Mouse (Mus musculus): ENCODE data around the gene Sgce.

DNA sequence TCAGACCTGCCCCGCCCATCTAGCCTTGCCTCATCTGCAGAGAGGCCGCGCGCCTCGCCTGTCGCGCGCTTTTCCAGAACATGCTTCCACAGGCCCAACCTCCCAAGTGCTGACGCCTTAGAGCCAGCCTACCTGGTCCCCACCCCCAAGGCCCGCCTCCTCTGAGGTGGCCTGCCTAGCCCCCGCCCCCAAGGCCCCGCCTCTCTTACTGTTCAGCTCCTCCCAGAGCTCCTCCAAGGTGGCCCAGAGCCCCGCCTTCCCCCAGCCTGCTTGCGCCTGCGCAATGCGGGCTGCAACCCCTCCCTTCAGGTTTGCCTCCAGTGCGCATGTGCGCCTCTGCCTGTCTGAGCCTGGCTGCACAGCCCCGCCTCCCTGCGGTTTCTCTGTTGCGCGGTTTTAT, 2.1 kb upstream of the Sgce start:
- no peak for TF ChIP-seq USF1 (IDR thresholded peaks at IDR 0.05; ENCODE audit: low read depth)
- TF ChIP-seq POLR2A (IDR thresholded peaks at IDR 0.05; ENCODE audit: insufficient read length, low read depth), result no peak
- no peak for TF ChIP-seq POLR2AphosphoS2 (IDR thresholded peaks at IDR 0.05; ENCODE audit: insufficient read length, low read depth)
- TF ChIP-seq E2F4 (IDR thresholded peaks at IDR 0.05; ENCODE audit: insufficient read depth), result no peak
- no peak for TF ChIP-seq CEBPB (IDR thresholded peaks at IDR 0.05; ENCODE audit: insufficient read depth, poor library complexity, severe bottlenecking)
- no peak for TF ChIP-seq MAX (IDR thresholded peaks at IDR 0.05; ENCODE audit: low read depth)
- no peak for TF ChIP-seq MYOG (IDR thresholded peaks at IDR 0.05; ENCODE audit: control insufficient read depth in 1 of 3, insufficient read depth in 1 of 3, insufficient read length in 2 of 3, low read depth in 2 of 3)
- no peak for TF ChIP-seq TCF3 (IDR thresholded peaks at IDR 0.05; ENCODE audit: insufficient read length, low read depth)
- TF ChIP-seq SRF (IDR thresholded peaks at IDR 0.05; ENCODE audit: control insufficient read depth, insufficient read length, low read depth), result no peak
